Mouse (Mus musculus) forelimb bud, embryonic 11.5 days (tissue): Measurements from ENCODE around the gene Mlst8.
"Not testable (repeated sequence)": the region's sequence is repeated elsewhere in the genome, so short reads cannot be mapped to it uniquely, and the experiment has no call there.

Source experiments
- DNase-seq: peaks from one replicate; pipeline ENCODE4 v3.0.0-alpha.2; 2012; ENCODE audit warnings: low read depth, low spot score

The Mlst8 gene

DNA sequence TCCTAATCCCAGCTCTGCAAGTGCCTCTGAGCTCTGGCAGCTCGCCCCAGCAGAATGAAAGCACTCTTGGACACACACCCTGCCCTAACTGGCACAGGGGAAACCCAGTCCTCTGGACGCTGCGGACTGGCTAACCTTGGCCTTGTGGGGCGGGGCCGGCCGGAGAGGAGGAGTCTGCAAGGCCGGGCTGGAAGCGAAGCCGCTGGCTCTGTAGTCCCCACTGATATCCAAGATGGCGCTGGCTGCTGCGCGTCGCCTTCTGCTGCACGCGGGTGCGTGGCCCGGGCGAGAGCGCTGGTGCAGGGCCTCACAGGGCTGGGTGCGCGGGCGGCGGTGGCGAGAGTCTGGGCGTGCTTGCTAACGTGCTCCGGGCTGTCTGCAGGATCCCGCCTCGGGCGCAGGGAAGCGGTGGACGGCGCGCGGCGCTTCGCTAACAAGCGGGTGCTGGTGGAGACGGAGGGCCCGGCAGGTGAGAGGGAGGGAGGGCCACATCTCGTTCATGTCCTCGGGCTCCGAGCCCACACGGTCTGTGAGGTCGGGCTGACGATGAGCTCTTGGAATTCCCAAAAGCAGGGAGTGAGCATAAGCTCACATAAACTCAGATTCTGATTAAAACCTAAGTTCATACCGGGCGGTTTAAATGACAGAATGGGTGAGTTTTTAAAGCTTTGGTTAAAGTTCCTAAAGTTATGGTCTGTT is 52.3 kb downstream of the Mlst8 start, which contains the start of gene Eci1:
TSS of gene Eci1 (plus strand) at position 171 of the 699 bp plus-strand sequence.
- DNase-seq = peak; percentile 89

- no peak for DNase-seq
Observed at GRCm38 (mm10) chr17:24425905-24426304, 53.0 kb downstream of the Mlst8 start.

- not testable (repeated sequence) for DNase-seq
Observed at GRCm38 (mm10) chr17:24425326-24425725, 53.6 kb downstream of the Mlst8 start.

DNA sequence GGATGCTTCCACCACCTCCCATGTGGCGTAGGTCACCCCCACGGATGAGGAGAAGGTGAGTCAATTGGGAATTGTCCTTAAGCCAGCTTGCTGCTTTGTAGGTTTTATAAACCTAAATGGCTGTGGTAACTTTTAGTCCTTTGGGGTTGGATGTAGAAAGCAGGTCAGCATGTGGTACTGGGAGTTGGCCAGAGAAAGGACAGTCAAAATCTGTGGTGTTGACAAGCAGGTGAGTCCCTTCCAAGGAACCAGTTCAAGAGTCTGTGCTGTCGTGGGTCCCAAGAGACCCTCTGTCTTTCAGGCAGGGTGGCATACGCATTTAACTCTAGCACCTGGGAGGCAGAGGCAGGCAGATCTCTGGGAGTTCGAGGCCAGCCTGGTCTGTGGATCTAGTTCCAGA is 54.4 kb downstream of the Mlst8 start:
- DNase-seq = no peak
